Mouse (Mus musculus) adrenal gland, adult (tissue): ENCODE measurements around the gene Bcl9.

ENCODE experiments used
- DNase-seq, 2 experiments: peaks; one replicate each; pipeline ENCODE4 v3.0.0; 2022 to 2023; ENCODE audit warnings: low spot score in 1 of 2; ENCODE audit not compliant: inconsistent age in 2 of 2

Bcl9 gene

GRCm38 (mm10) chr3:97237403-97237802 is 60.3 kb downstream of the Bcl9 start:
- DNase-seq = no peak

GRCm38 (mm10) chr3:97234797-97235196 is 62.9 kb downstream of the Bcl9 start:
- DNase-seq = no peak

- DNase-seq = no peak
Measured at GRCm38 (mm10) chr3:97232328-97232727, 65.4 kb downstream of the Bcl9 start.

- no peak for DNase-seq
Measured at GRCm38 (mm10) chr3:97231857-97232256, 65.9 kb downstream of the Bcl9 start.

GRCm38 (mm10) chr3:97230631-97231404 is 66.9 kb downstream of the Bcl9 start:
- no peak for DNase-seq

- DNase-seq = peak in 1 of 2 experiments; percentile 38
Measured at GRCm38 (mm10) chr3:97228457-97228856, 69.3 kb downstream of the Bcl9 start.

- DNase-seq = no peak
Measured at GRCm38 (mm10) chr3:97228020-97228419, 69.7 kb downstream of the Bcl9 start.

GRCm38 (mm10) chr3:97227259-97228005 is 70.3 kb downstream of the Bcl9 start:
- DNase-seq = peak; percentile 96 to 98

GRCm38 (mm10) chr3:97226719-97227118 is 71.0 kb downstream of the Bcl9 start:
- no peak for DNase-seq

- DNase-seq = peak in 1 of 2 experiments; percentile 72
Measured at GRCm38 (mm10) chr3:97225231-97225630, 72.5 kb downstream of the Bcl9 start.

- DNase-seq = no peak
Measured at GRCm38 (mm10) chr3:97223261-97223660, 74.5 kb downstream of the Bcl9 start.

GRCm38 (mm10) chr3:97215526-97215925 is 82.2 kb downstream of the Bcl9 start:
- no peak for DNase-seq

- peak in 1 of 2 experiments; percentile 54 for DNase-seq
Measured at GRCm38 (mm10) chr3:97214439-97214838, 83.3 kb downstream of the Bcl9 start.

- no peak for DNase-seq
Measured at GRCm38 (mm10) chr3:97213871-97214270, 83.8 kb downstream of the Bcl9 start.

GRCm38 (mm10) chr3:97211177-97211576 is 86.5 kb downstream of the Bcl9 start:
- DNase-seq = no peak

GRCm38 (mm10) chr3:97209351-97209750 is 88.4 kb downstream of the Bcl9 start:
- DNase-seq = no peak

GRCm38 (mm10) chr3:97206521-97206920 is 91.2 kb downstream of the Bcl9 start:
- DNase-seq = no peak

- no peak for DNase-seq
Measured at GRCm38 (mm10) chr3:97203880-97204279, 93.8 kb downstream of the Bcl9 start.

GRCm38 (mm10) chr3:97201943-97202342 is 95.8 kb downstream of the Bcl9 start:
- DNase-seq = peak; percentile 56 to 85

GRCm38 (mm10) chr3:97199261-97199660 is 98.5 kb downstream of the Bcl9 start:
- DNase-seq = no peak

GRCm38 (mm10) chr3:97196571-97196970 is 101.1 kb downstream of the Bcl9 start:
- DNase-seq = no peak
